In genomic region chr4:107570329-107571014, GRCm38 (mm10) we compare ENCODE assay signal across 16 mouse cellular contexts.
DNase-seq lines count a peak whose midpoint lies in the region; ATAC-seq and TF ChIP-seq lines count a peak whose summit lies in the region.
"Had no signal": no experiment of that assay in that cellular context is flagged by ENCODE, and none has a peak within 500 bp of the region (broad histone marks: within the 10 kb centered on the region; RNA-seq: fewer than 3 reads in every experiment).

No protein-coding gene starts in this region.

- no peaks in the 10 kb centered on the region for H3K9me3 ChIP-seq in kidney, postnatal 0 days (replicated peaks; ENCODE audit: low read length)

- no peak for TF ChIP-seq CTCF in gastrocnemius, adult 2 months (IDR thresholded peaks at IDR 0.05)
- TF ChIP-seq CTCF in kidney, postnatal 0 days (IDR thresholded peaks at IDR 0.05; ENCODE audit: low read depth), result no peak

- no peaks in the 10 kb centered on the region for H3K36me3 ChIP-seq in kidney, postnatal 0 days (ENCODE audit: insufficient read depth, low read length)

- H3K4me2 ChIP-seq in kidney, postnatal 0 days (ENCODE audit: low read length), result no peak overlapping the region

- intact Hi-C loops in gastrocnemius, adult 2 months (cut with DNase I), result no loop called here

- no peaks in the 10 kb centered on the region for H3K27me3 ChIP-seq in kidney, postnatal 0 days (ENCODE audit: insufficient read depth, low read length)

- H3K4me3 ChIP-seq in gastrocnemius, adult 2 months, result no peak overlapping the region
- no peak overlapping the region for H3K4me3 ChIP-seq in kidney, postnatal 0 days (replicated peaks; ENCODE audit: low read depth, low read length)
- H3K4me3 ChIP-seq: erythroblast, embryonic 14.5 days; left cerebral cortex, adult 2 months had no signal

- peaks cover 4% of the 10 kb centered on the region; the same call in 1 of the 2 replicates for H3K4me1 ChIP-seq in kidney, postnatal 0 days (replicated peaks; ENCODE audit: insufficient read depth, low read length)

- peak; percentile 1 for DNase-seq in gastrocnemius, adult 2 months
- no peak for DNase-seq in gastrocnemius, postnatal 4 days (ENCODE audit: low spot score in 2 of 2)
- peak; percentile 37 for DNase-seq in brain, adult 2 months (ENCODE audit: low read depth, low spot score)
- DNase-seq in kidney, postnatal 0 days (ENCODE audit: low spot score), result no peak
- peak; percentile 40 for DNase-seq in neural tube, embryonic 10.5 days (ENCODE audit: extremely low spot score, low spot score)
- no peak for DNase-seq in cerebellum, postnatal 36 days
- DNase-seq in layer of hippocampus, postnatal 36 days, result no peak
- DNase-seq: adrenal gland, postnatal 10 days; cerebellum, adult 11-12 months; gastrocnemius, postnatal 14 days; heart, postnatal 14 days; spleen, adult 18-20 months; thymus, postnatal 36 days had no signal

- 32% methylated on average over 19 of the region's 19 CpGs for WGBS in kidney, postnatal 0 days

- ATAC-seq in kidney, postnatal 0 days (replicated peaks; ENCODE audit: low FRiP score, low read depth), result 0 out of 2 replicates have a peak, but pooled peaks have one; percentile 29
- no peak for ATAC-seq in inflammation-experienced regulatory T-cells, adult 6 months

- no peak overlapping the region for H3K9ac ChIP-seq in kidney, postnatal 0 days (ENCODE audit: low read depth, low read length)

- H3K27ac ChIP-seq in gastrocnemius, adult 2 months, result no peak overlapping the region
- no peak overlapping the region for H3K27ac ChIP-seq in kidney, postnatal 0 days
- H3K27ac ChIP-seq: left cerebral cortex, adult 2 months had no signal

Comparison
In these comparisons a context has a peak if more than half of its experiments do, and no peak if none do; other contexts are left out.
1. DNase-seq: peak in gastrocnemius, adult 2 months (single experiment), brain, adult 2 months (single experiment) and neural tube, embryonic 10.5 days (single experiment); none in gastrocnemius, postnatal 4 days (0 of 2), kidney, postnatal 0 days (single experiment), cerebellum, postnatal 36 days (0 of 2) and layer of hippocampus, postnatal 36 days (0 of 2).